Mouse (Mus musculus) stomach, postnatal 0 days (tissue): Measurements from ENCODE around the gene Gm43517.

Source experiments
- CTCF ChIP-seq: IDR thresholded peaks from 2 replicates; pipeline ENCODE4 v1.5.1; 2016; ENCODE audit warnings: antibody characterized with exemption, low read depth, mild to moderate bottlenecking, moderate library complexity
- EP300 ChIP-seq: optimal IDR thresholded peaks from 2 replicates; pipeline ENCODE3; 2016; ENCODE audit warnings: antibody characterized with exemption

DNA sequence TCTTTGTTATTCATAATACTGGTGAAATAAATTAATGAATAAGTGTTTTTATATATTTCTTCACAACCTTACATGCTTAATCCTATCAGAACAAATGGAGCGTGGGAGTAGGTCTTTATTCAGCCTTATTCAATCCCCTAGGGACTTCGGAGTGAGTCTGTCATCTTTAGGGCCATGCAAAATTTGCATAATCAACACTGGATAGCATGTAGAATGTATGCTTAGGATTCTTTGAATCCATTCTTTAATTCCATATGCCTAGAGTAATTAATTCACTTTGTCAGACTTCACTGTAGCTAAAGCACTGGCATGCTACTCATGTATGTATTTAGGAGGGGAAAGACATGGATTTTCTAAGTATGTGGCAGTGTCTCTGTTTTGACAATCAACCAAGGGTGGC is 24.9 kb downstream of the Gm43517 start:
- no peak for TF ChIP-seq CTCF
- TF ChIP-seq EP300 = no peak
